Mouse (Mus musculus) heart, postnatal 36 days (tissue): ENCODE data around the gene Vmn1r191. TPM values are rescaled to one million over a fixed set of nuclear protein-coding genes. Genes with fewer than 3 reads are reported as not detected.
"Not testable (repeated sequence)": the region's sequence is repeated elsewhere in the genome, so short reads cannot be mapped to it uniquely, and the experiment has no call there.

ENCODE experiments used
- DNase-seq, 2 experiments: peaks; one replicate each; pipeline ENCODE4 v3.0.0; 2021 to 2022
- intact Hi-C: fragments of 180-260 bp; cut with DNase I; formaldehyde crosslinking; loops from one replicate; pipeline ENCODE4 v1.15.1; 2025
- microRNA-seq, 2 experiments: library from miRNA; unstranded; fragments of <30 nt; microRNA quantifications; one replicate each; pipeline ENCODE4 v1.2.0; 2021; ENCODE audit warnings: borderline number of aligned reads in 2 of 2
- total RNA-seq, 2 experiments: library from RNA; stranded (reverse); gene quantifications; 2 replicates each; pipeline ENCODE4 v1.2.3; 2021

The Vmn1r191 gene
- total RNA-seq: not detected

DNA sequence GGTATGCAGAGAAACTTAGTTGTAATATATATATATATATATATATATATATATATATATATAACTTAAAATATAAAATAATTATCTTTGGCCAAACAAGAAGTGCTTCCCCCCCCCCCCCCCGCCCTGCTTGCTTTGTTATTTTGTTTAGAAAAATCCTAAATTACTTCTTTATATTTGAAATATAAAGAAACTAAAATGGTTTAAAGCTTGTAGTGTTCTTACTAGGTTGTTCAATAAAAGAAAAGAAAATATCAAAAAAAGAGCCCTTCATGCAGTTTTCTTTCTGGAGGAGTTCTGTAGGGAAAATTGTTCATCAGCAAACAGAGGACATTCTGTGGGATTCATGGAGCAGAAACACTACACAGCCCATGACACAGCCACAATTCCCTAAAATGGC is at the start of gene Vmn1r191:
Gene Vmn1r191 (minus strand): TSS at position 101 of the 400 bp plus-strand sequence.
- no peak for DNase-seq
- intact Hi-C loops: no loop called here

DNA sequence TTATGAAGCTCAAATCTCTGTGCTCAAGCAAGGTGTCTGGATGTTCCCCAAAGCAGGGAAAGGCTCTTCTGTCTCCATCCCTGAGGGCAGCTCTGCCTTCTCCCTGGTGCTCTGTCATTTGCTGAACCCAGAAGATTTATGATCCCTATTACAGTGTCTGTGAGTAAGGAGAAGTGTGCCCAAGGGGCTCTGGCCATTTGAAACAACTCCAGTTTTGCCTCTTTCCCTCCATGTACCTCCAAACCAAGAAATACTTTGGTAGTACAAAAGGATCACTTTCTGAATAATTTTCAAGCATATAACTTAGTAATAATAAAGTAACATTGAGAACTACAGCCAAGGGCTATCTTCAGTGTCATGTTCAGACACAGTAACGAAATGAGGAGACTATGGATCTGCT is 39.3 kb upstream of the Vmn1r191 start, which contains the start of gene Vmn1r193:
Gene Vmn1r193 (minus strand): TSS at position 101 of the 400 bp plus-strand sequence.
- not testable (repeated sequence) for DNase-seq

DNA sequence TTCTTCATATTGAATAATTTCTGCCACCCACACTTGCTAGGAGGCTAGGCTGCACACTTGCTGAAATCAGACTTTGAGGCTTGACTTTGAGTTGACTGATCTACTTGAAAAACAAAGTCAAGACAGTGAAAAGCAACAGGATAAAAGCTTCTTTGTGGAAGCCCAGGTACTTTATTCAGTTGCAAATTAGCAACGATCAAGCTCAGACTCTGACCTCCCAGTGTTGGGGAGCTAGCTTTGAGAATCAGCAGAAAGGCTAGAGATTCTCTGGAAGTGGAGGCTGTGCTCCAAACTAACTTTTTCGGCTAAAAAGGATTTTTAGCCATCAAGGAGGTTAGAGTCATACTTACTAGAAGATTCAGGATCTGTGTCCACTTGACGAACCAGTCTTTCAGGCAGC is 9.0 kb upstream of the Vmn1r191 start:
- DNase-seq, intact Hi-C loops: not testable (repeated sequence)

More for the DNA sequence above, 39.3 kb upstream of the Vmn1r191 start, which contains the start of gene Vmn1r193:
- intact Hi-C loops: not testable (repeated sequence)

DNA sequence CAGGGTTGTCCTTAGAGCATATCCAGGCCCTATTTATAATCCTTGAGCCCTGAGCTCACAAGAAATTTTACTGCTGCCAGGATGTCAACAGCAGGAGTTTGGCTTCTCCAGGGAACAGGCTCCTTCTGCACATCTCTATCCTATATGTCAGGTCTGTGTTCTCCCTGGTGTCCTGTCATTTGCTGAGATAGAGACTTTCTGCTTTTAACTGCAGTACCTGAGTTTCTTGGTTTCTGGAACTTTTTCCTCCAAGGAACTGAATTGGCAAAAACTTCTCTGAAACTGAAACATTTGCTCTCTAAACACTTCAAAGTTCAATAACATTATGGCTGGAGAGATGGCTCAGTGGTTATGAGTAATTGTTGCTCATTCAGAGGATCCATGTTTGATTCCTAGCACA is 7.3 kb upstream of the Vmn1r191 start, which contains the start of gene Vmn1r192:
Gene Vmn1r192 (minus strand): TSS at position 101 of the 400 bp plus-strand sequence.
- no peak for DNase-seq
- intact Hi-C loops: no loop called here

DNA sequence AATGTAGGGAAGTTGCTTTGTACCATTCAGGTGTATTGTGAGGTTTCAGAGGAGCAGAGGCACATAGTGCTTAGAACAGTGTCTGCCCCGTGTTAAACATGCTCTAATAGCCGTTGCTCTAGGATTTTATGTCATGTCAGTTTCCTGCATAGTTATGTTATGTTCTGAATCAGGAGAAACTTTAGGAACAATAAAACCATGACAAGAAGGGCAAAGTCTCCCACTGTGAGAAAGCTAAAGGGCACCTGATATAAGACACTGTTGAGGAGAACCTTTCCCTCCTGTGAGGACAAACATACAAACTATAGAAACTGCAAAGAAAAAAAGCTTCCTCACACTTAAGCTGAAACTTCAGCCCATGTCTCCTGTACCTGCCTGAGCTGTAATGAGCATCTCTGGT is 6.6 kb upstream of the Vmn1r191 start:
- DNase-seq: no peak
- intact Hi-C loops: no loop called here

DNA sequence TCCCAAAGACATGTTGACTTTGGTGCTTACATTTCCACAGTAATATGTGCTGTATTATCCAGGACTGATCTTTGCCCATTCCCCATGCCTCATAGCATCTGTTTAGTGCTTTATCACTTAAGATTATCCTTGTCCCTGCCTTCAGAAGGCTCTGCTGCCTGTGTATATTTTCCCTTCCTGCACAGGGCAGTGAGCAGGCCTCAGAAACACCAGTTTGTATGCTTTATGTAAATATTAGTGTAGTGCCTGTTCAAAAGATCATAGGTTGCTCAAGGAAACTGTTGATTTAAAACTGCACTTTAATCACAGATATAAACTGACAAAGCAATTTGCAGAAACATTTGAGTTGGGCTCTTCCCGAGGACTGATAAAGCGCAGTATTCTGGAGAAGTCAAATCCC is 5.5 kb upstream of the Vmn1r191 start:
- intact Hi-C loops: no loop called here
- no peak for DNase-seq

DNA sequence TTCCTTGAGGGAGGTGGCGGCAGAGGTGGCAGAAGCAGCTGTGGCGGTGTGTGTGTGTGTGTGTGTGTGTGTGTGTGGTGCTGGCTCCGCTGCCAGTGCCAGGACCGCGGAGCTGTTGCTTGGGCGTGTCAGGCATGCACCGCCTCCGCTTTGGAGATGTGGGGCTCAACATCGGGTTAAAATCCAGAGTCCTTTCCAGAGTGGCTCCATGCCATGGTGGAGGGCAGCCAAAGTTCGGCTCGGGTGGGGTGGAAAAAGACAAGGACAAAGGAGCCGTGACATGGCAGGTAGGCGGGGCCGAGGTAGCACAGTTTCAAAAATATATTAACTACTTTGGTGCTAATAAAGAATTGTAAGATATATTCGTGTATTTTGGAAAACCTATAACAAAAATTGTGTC is 15.4 kb downstream of the Vmn1r191 start:
- peak; percentile 13 to 18 for DNase-seq
- intact Hi-C loops: no loop called here

DNA sequence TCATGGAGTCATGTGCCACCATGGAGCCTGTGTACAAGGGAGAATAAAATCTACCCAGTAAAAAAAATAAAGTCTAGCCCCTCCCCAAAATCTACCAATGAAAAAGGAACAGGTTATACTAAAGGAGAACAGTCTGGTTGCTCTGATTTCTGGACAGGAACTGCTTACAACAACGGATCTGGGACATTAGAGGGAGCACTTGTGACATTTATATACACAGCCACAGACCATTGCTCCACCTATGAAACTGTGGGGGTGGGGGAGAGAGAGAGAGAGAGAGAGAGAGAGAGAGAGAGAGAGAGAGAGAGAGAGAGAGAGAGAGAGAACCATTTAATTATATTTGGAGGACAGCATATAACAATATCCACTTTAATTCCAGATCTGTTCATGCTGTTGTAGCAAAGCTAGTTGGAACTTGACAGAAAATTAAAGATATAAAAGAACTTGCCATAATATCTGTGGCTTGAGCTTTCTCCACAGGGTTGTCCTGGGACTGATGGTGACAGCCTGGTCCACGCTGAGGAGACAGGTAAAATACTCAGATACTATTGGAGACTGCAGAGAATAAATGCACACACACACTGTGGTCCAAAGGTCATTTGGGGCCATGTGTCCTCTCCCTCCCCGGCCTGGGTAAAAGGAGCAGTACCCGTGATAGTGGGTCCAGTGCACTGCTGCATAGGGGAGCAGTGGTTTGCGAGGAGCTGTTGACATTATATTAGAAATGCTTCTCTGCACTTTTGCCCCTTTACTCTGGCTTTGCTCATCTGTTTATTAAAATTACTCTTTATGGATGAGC is 47.1 kb downstream of the Vmn1r191 start:
- DNase-seq, intact Hi-C loops: not testable (repeated sequence)

Small RNA genes within 50 kb of the gene (microRNA-seq; reads per million reads assigned to microRNA genes)
- gene Gm23282 (0 reads per million in 2 experiments), gene Gm25084 (0 reads per million in 2 experiments)

Other genes with a start within 250 kb of the Vmn1r191 start
- gene Zfp184, start 238.9 kb downstream of the Vmn1r191 start, total RNA-seq: under 1 TPM; 0.97 to 0.98 TPM
- not detected for gene Pom121l2, start 202.8 kb downstream of the Vmn1r191 start, total RNA-seq
- not detected for gene Prss16, start 174.2 kb downstream of the Vmn1r191 start, total RNA-seq
- gene Hist1h2ah, start 148.4 kb downstream of the Vmn1r191 start, total RNA-seq: 10 to 100 TPM in 1 of 2 experiments, 1 to 10 TPM in 1; 2.3 to 12.5 TPM
- gene Hist1h2bk, start 148.1 kb downstream of the Vmn1r191 start, total RNA-seq: 10 to 100 TPM; 23.3 to 28.1 TPM
- gene Hist1h4i, start 142.6 kb downstream of the Vmn1r191 start, total RNA-seq: 10 to 100 TPM; 15.8 to 18.6 TPM
- gene Hist1h2ag, start 141.0 kb downstream of the Vmn1r191 start, total RNA-seq: 10 to 100 TPM; 10.3 to 10.5 TPM
- gene Hist1h2bj, start 140.8 kb downstream of the Vmn1r191 start, total RNA-seq: 1 to 10 TPM; 7.2 to 9.7 TPM
- not detected for gene Vmn1r188, start 99.5 kb downstream of the Vmn1r191 start, total RNA-seq
- not detected for gene Vmn1r189, start 78.1 kb downstream of the Vmn1r191 start, total RNA-seq
- not detected for gene Vmn1r192, start 7.2 kb upstream of the Vmn1r191 start, total RNA-seq
- gene Vmn1r193, start 39.2 kb upstream of the Vmn1r191 start, total RNA-seq: not detected
- not detected for gene Vmn1r194, start 60.2 kb upstream of the Vmn1r191 start, total RNA-seq
- not detected for gene Vmn1r195, start 86.6 kb upstream of the Vmn1r191 start, total RNA-seq
- gene Vmn1r196, start 106.0 kb upstream of the Vmn1r191 start, total RNA-seq: not detected
- not detected for gene Vmn1r197, start 140.6 kb upstream of the Vmn1r191 start, total RNA-seq
- not detected for gene Vmn1r198, start 166.4 kb upstream of the Vmn1r191 start, total RNA-seq
- not detected for gene Vmn1r199, start 195.8 kb upstream of the Vmn1r191 start, total RNA-seq
- gene Vmn1r200, start 206.4 kb upstream of the Vmn1r191 start, total RNA-seq: not detected